Mouse (Mus musculus) lung, postnatal 10 days (tissue): ENCODE measurements around the gene Zfp467.

Source experiments
- DNase-seq: peaks from one replicate; pipeline ENCODE4 v3.0.0; 2021

Zfp467 gene

DNA sequence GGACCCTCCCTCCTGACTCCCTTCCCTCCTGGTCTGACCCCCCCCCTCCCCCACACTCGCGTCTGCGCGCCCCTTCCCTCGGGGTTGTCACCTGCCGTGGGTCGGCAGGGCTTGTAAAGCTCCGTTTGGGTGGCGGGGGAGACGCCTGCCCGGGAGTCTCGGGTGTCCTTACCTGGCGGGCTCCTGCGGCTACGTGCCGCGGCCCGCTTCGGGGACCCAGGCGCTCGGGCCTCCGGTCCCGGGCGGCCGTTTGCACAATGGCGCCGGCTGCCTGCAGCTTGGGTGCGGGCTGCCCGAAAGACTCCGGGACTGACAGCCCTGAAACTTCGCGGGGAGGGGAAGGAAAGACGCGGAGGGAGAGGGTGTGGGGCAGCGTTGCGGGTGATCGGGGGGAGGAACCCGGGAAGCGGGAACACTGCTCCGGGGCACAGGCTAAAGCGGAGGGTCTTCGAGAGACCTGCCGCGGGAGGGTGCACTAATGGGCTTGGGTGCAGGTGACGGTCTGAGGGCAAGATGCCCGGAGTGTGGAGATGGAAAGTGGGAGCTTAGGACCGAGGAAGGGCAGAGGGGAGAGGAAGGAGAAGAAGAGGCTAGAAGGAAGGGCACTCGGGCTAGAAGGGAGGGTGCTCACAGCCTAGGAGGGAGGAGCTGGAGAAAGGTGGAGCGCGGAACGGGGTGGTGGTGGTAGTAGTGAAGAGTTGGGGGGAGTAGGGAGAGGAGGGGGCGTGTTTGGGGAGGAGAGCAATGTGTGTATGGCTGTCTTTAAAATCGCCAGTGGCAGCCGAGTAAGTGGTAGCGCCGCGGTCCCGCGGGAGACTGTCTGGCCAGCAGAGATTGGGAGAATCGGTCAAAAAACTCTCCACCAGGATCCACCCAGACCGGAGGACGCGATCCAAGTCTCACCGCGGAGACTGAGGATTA lies at the start of gene Zfp467:
TSS of gene Zfp467 (minus strand) at position 645 of the 921 bp plus-strand sequence.
- peak; percentile 76 for DNase-seq

DNA sequence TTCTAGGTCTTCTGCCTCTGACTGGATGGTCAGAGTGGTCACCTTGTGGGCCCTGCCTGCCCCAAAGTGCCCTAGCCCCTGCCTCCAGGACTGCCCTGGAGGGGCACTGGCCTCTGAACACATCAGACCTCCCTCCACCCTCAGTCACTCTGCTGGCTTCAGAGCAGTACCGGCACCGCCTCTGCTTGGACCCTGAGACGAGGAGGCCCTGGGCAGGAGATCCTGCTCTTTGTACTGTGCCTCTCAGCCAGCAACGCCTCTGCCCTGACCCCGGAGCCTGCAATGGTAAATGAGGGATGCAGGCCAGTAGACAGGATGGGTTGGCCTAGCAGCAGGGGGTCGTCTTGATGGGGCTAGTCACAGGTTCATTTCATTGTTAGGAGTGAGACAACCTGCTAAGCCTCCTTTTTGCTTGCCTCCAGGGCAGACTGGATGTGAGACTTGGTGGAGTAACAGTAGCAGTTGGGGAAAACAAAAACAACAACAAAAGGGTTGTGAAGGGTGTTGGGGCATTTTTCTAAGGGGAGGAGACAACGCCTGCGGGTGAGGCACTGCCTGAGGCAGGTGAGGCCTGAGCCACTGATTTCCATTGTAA lies 47.6 kb upstream of the Zfp467 start:
- DNase-seq, result no peak

DNA sequence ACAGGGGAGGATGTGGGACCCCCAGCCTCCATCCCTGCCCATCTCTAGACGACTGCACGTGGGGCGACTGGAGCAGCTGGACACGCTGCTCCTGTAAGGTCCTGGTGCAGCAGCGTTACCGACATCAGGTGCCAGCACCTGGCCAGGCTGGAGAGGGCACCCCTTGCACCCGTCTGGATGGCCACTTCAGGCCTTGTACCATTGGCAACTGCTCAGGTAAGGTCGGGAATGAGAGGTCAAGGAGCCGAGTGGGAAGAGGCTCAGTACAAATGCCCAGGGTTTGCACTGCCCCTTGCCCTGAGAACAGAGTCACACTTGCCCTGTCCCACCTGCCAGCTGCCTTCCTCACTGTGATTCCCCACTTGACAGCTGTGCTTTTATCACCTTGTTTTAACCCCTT lies 45.7 kb upstream of the Zfp467 start:
- DNase-seq, result peak; percentile 33

DNA sequence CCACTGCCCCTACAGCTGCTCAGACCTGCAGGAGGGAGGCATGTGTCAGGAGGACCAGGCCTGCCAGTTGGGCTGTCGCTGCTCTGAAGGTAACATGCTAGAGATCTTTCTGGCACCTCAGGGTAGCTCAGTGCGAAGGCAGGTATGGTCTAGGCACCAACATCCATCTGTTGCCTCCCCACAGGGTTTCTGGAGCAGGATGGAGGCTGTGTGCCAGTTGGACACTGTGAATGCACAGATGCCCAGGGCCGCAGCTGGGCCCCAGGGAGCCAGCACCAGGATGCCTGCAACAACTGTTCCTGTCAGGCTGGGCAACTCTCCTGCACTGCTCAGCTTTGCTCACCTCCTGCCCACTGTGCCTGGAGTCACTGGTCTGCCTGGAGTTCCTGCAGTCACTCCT lies 44.1 kb upstream of the Zfp467 start:
- no peak for DNase-seq

DNA sequence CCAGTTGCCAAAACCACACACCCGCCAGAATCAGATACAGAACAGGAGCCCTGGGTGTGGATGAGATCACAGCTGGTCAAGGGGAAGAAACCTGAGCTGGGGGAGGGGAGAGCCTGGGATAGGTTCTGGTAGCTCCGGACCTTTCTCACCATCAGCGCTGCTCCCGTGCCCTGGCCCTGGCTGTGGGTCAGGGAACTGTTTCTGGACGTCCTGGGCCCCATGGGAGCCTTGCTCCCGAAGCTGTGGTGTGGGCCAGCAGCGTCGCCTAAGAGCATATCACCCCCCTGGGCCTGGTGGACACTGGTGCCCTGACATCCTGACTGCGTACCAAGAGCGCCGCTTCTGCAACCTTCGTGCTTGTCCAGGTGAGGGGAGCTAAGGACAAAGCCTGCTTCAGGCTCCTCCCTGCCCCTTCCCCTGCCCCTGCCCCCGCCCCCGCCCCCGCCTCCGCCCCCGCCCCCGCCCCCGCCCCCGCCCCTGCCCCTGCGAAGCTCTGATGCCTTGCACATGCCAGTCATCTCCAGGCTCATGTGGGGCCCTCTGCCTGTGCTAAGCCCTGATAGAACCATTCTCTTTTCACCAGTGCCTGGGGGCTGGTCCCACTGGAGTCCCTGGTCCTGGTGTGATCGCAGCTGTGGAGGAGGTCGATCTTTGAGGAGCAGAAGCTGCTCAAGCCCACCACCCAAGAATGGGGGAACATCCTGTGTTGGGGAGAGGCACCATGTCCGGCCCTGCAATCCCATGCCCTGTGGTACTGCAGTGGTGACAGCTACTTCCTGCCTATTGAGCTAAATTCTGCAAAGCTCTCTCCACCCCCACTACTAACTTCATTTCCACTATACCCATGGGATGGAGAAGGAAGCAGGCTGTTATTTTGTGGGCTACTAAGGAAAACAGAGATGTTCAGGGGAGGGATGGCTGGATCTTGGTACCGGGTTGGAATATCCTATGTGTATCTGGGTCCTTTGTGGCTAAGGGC lies 42.4 kb upstream of the Zfp467 start:
- DNase-seq, result peak; percentile 25

DNA sequence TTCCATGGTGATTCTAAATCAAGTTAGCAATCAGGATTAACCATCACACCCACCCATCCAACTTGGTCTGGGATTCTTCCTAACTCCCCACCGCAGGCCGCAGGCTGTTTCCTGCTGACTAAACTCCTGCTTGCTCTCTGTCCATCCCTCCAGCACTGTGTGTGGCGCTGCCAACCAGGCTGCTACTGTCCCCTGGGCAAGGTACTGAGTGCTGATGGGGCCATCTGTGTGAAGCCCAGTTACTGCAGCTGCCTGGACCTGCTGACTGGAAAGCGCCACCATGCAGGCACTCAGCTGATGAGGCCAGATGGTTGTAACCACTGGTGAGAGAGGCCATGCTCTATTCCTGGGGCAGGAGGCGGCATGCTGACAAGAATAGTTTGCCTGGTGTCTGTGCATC lies 36.9 kb upstream of the Zfp467 start:
- DNase-seq, result no peak

DNA sequence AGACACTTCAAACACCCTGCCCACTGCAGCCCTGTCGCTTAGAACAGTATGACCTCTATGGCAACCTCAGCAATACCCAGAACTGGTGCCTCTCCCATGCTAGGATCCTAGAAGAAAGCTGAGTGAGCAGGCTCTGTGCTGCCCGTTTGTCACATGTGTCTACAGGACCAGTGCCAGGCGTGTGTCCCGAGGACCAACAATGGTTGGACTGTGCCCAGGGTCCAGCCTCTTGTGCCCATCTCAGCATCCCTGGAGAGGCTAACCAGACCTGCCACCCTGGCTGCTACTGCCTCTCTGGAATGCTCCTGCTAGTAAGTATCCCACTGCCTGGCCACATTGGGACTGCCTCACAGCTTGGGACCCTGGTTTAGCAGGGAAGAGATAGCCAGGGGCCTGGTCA lies 32.8 kb upstream of the Zfp467 start:
- DNase-seq, result no peak

DNA sequence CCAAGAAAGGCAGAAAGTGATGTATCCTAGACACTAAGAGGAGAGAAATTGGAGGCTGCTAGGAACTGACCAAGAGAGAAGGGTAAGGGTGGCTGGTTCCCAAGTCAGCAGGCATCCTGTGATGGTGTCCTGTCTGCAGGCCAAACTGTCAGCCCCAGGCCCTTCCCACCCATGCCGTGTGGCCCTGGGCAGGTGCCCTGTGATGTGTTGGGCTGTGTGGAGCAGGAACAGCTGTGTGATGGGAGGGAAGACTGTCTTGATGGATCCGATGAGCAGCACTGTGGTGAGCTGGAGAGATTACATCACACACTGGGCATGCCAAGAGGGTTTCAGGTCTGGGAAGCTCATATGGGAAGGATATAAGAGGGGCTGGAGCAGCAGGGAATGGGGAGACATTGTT lies 25.1 kb upstream of the Zfp467 start:
- no peak for DNase-seq

DNA sequence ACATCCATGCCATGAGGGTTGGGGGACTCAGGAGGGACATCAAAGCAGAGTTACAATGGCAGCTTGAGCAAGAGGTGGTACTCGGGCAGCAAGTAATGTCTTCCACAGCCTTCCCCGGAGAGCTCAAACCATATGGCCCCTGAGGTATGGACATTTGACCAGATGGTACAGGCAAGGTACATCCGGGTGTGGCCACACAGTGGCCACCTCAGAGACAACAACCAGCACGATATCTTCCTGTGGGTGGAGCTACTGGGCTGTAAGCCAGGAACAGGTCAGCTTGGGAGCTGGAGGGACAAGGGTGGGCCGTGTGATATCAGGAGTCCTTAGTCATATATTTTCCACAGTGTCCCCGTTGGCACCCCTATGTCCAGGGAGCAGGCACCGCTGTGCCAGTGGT lies 21.9 kb upstream of the Zfp467 start:
- DNase-seq, result no peak

DNA sequence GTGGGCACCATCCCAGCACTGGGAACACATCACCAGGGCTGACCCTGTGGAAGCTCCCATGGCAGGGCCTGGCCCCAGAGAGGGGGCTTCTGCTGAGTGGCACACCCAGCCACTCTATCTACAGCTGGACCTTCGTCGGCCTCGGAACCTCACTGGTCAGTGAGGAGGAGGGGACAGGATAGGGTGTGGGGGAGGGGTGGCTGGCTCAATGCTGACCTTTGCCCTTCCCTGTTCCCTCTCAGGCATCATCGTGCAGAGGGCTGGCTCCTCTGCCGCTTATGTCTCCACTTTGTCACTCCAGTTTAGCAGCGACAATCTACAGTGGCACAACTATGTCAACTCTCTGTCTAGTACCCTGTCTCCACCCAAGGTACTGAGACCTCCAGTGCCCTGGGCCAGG lies 21.1 kb upstream of the Zfp467 start:
- DNase-seq, result no peak

DNA sequence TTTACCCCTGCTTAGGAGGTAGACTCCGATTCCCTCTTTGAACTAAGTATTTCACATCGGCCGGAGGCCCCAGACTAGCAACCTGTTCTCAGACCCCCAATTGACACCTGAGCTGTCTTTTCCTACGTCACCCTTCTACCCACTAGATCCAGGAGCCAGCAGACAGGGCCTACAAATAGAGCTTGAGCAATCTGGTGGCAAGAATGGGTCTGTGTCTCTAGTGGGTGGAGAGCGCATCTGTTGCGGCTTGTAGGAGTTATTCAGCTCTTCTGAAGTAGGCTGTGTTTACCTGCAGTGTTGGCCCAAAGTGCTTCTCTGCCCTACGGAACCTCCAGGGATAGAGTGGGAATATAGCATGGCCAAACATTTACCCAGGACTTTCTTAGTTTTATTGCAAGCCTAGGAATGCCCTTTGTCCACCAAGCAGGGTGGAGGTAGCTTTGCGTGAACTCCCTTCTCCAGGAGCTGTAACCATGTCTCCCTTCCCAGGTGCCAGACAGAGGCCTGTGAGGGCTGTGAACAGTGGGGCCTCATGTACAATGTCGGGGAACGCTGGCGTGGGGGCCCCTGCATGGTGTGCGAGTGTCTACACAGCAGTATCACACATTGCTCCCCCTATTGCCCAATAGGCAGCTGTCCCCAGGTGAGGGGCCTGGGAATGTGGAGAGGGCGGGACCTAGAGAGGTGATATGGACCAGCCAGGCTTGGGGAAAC lies 19.5 kb upstream of the Zfp467 start:
- no peak for DNase-seq

DNA sequence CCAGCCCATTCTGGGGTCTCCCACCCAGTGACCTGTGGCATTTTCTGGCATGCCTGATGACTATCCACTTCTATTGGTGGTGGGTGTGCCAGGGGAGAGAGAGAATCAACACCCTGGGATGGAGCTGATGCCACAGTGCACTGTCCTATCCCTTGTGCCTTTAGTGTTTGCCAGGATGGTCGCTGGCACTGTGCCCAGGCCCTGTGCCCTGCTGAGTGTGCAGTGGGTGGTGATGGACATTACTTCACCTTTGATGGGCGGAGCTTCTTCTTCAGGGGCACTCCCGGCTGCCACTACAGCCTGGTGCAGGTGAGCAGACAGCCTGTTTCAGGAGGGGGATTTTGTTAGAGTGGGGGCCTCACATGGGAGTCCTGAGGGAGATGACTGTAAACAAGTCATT lies 7.1 kb upstream of the Zfp467 start:
- DNase-seq, result no peak

DNA sequence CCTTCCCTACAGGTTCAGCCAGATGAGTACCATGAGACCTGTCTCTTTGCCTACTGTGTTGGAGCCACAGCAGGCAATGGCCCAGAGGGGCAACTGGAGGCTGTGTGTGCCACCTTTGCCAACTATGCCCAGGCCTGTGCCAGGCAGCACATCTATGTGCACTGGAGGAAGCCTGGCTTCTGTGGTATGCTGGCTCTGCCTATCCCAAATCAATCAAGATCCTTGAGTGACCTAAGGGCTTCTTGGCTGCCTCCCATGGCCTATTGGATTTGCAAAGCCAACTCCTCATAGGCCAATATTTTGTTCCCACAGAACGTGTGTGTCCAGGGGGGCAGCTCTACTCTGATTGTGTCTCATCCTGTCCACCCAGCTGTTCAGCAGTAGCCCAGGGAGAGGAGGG lies 6.5 kb upstream of the Zfp467 start:
- no peak for DNase-seq

DNA sequence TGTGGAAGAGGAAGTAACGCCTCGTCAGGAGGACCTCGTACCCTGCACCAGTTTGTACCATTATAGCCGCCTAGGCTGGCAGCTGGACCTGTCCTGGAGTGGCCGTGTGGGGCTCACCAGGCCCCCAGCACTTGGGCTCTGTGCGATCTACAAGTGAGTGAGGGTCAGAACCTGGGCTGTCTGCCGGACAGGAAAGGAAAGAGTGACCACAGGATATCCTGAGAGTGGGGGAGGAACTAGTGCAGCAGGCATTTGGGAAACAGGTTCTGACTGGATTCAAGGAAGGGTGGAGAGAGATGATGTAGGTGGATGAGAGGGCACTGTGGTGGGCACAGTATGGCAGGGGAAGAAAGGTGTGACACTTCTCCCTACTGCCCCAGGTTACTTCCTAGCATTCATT lies 2.9 kb upstream of the Zfp467 start:
- peak; percentile 41 for DNase-seq

DNA sequence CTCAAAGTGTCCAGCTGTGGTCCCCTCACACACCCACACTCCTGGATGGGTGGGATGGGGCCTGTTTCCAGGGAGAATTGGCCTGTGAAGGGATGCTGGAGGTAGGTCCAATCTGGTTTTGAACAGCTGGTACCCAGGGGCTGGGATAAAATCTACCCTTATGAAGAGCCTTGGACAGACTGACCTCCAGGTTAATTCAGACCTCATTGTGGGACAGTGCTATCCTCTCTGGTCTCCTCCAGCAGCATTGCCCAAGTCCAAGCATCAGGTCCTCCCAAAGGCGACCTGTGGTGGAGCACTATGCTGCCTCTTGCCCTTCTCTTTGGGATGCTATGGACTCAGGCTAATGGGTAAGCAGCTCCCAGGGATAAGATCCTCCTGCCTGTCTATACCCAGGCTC lies 2.3 kb upstream of the Zfp467 start, which contains the start of gene Sspo:
TSS of gene Sspo (plus strand) at position 301 of the 400 bp plus-strand sequence.
- DNase-seq, result no peak

DNA sequence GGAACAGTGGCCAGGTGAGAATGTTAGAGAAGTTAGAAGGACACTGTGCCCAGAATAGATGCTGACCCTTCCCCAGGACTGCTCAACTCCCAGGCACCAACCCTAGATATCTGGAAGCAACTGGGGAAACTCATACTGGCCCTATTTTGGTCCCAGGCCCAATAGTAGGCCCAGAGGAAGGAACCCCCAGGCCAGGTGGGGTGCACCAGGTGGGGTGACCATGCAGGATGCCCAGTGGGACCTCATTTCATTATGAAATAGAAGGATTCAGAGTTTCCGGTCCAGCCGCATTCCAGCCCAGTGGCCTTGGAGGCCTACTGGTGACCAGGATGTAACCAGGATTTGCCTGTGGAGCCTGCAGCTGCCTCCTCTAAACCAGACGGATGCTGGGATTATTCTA lies 1.3 kb upstream of the Zfp467 start:
- DNase-seq, result no peak

DNA sequence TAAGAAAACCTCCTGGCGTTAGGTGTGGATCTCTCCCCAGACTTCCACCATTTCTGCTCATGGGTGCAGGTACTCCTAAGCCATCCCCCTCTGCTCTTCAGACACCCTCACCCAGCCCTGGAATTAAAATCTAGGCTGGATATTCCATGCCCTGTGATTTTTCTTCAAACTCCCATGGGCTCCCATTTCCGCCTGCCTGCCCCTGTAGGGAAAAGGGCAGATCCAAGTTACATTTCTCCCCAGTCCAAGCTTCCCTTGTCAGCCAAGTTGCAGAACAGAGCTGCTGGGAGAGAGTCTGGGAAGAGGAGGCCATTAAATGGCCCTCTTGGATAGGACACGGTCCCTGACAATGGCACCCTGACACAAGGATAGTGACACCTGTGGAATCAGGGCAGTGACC lies 631 bp upstream of the Zfp467 start:
- peak; percentile 26 for DNase-seq

DNA sequence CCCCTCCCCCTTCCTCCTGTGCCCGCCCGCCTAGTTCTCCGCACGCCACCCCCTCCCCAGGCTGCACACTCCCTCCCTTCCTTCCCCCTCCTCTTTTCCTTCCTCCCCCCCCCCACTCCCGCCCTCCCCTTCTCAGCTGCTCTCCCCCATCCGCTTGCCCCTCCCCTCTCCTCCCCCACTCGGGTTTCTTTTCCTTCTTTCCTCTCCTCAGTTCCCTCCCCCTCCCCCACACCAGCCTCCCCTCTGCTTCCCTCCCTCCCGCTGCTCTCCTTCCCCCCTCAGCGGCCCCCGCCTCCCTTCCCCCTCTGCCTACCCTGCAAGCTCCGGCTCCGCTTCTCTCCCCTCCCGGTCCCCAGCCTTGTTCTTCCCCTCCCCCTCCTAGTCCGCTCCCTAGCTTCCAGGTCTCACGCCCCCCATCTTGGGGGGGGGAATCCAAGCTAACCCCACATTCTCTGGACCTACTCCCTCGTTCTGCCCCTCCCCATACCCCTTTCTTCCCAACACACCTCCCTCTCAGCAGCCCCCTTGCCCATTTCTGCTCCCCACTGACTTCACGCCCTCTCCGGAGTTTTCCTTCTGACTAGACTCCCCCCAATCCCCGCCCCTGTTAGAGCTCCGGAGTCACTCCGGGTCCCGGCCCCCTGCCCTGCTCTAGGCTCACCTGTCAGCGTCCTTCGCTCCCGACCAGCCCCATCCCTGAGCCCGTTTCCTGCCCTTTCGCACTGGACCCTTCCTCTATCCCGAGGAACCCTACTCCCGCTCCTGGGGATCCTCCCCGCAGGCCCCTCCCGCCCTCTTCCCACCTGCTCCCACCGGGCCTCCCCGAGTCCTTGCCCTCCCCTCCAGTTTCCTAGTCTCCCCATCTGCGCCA lies 1.1 kb downstream of the Zfp467 start:
- peak; percentile 96 for DNase-seq

DNA sequence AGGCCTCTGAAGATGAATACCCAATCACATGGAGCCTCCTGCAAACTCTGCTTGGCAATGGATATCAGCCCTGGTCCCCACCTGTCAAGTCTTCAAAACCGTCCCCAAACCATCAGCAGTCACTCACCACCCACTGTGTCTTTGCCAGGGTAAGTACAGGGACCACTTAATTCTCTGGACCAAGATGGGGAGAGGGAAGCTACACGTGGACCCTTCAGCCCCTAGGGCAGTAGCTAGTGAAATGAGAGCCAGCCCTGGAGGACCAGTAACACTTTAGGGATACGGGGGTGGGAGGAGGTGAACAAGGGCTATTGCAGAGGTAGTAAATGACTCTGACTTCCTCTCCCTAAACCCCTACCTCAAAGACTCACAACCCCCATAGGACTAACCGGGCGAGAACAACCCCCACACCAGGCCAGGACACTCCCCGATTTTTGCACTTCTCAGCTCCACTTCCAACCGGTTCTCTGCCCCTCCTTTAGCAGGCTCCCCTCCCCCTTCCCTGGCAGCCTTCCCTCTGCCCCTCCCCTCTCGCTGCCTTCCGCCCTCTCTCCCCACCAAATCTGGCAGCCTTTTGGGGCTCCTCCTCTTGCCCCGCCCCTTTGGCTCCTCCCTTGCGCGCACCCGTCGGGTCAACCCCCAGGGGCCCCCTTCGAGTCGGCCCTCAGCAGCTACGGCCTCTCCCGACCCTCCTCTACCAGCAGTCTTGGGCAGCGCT lies 1.9 kb downstream of the Zfp467 start:
- peak; percentile 99 for DNase-seq

DNA sequence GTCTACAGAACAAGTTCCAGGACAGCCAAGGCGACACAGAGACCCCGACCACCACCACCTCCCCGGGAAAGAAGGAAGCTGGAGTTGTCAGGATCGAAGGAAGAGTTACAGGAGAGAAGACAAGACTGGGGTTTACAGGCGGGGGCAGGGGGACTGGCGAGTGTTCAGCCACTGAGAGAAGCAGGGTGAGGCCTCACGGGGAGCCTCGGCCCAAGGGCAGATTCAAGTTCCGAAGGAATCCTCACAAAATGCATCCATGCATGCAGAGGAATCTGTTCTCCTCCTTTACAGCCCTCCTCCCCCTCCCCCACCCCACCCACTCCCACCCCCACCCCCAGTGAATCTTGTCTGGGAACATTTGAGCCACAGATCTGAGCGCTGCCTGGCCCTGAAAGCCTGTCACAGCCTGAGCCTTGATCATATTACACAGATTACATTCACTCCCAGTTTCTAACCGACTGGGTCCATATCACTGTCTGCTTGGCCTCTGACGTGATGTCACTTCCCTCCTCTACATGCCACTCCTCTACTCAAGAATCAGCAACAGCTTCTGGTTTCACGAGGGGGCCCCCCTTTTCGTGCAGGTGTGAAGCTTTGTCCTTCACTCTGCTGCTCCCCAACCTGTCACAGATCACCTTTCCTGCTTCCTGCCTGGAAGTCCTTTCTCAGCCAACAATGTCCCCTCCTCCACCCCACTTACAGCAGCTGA lies 5.2 kb downstream of the Zfp467 start:
- DNase-seq, result no peak
